In the genomic region with DNA sequence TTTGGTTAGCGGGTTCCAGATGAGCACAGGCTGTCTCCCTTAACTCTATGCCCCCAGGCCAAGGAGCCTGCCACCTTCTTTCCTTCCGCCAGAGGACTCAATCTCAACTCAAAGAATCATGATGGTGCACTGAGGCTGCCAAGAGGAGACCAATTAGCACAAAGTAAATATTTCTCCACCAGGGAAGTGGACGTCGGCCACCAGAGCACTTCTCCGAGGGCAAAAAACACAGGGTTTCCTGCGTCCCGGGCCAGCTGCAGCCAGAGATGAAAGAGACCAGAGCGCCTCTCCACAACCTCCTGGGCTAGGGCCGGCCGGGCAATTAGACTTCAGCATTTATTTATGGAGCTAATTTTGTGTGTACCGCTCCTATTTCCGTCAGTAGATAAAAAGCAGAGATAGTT, we compare ENCODE assay signal across 11 mouse cellular contexts. TPM values are rescaled to one million over a fixed set of nuclear protein-coding genes. Genes with fewer than 3 reads are reported as not detected.
DNase-seq lines count a peak whose midpoint lies in the region; ATAC-seq lines count a peak whose summit lies in the region.
"Had no signal": no experiment of that assay in that cellular context is flagged by ENCODE, and none has a peak within 500 bp of the region (broad histone marks: within the 10 kb centered on the region; RNA-seq: fewer than 3 reads in every experiment).

No protein-coding gene starts in this region.

- no peak overlapping the region for H3K9ac ChIP-seq in heart, embryonic 12.5 days
- H3K9ac ChIP-seq in neural tube, embryonic 12.5 days, result no peak overlapping the region

- H3K36me3 ChIP-seq in heart, embryonic 12.5 days, result no peaks in the 10 kb centered on the region
- no peaks in the 10 kb centered on the region for H3K36me3 ChIP-seq in neural tube, embryonic 12.5 days

- peak overlapping the region; percentile 62 for H3K4me2 ChIP-seq in heart, embryonic 12.5 days
- H3K4me2 ChIP-seq in neural tube, embryonic 12.5 days (replicated peaks), result peak overlapping the region; percentile 37

- peaks cover 12% of the 10 kb centered on the region for H3K4me1 ChIP-seq in heart, embryonic 12.5 days (replicated peaks)
- H3K4me1 ChIP-seq in neural tube, embryonic 12.5 days, result peaks cover 8% of the 10 kb centered on the region

- peaks cover 4% of the 10 kb centered on the region for H3K27me3 ChIP-seq in heart, embryonic 12.5 days (replicated peaks)
- no peaks in the 10 kb centered on the region for H3K27me3 ChIP-seq in neural tube, embryonic 12.5 days (replicated peaks)

- H3K4me3 ChIP-seq in heart, embryonic 12.5 days, result 0 out of 2 replicates have a peak overlapping the region, but pooled peaks have one; percentile 20
- H3K4me3 ChIP-seq in neural tube, embryonic 12.5 days, result no peak overlapping the region

- no peak for DNase-seq in heart, postnatal 14 days
- DNase-seq in neural tube, embryonic 10.5 days (ENCODE audit: extremely low spot score, low spot score), result no peak
- peak; percentile 7 to 23 for DNase-seq in lung, adult 18-20 months
- DNase-seq in yolk sac, embryonic 10.5 days (ENCODE audit: low spot score), result peak; percentile 16
- DNase-seq in thymus, postnatal 0 days (ENCODE audit: low spot score), result no peak
- DNase-seq: cerebellum, adult 11-12 months; kidney, postnatal 36 days had no signal

- no peak overlapping the region for H3K27ac ChIP-seq in heart, embryonic 12.5 days (ENCODE audit: poor library complexity, severe bottlenecking)
- H3K27ac ChIP-seq in neural tube, embryonic 12.5 days, result no peak overlapping the region

- no peak for ATAC-seq in heart, embryonic 12.5 days (ENCODE audit: insufficient number of reproducible peaks, low FRiP score)
- no peak for ATAC-seq in neural tube, embryonic 12.5 days (ENCODE audit: low FRiP score, low read depth)
- ATAC-seq in megakaryocyte progenitor cell, adult 5-6 weeks (replicated peaks; ENCODE audit: poor library complexity), result no peak

- WGBS in heart, embryonic 12.5 days, result 15% methylated on average over 12 of the region's 12 CpGs
- 13% methylated on average over 12 of the region's 12 CpGs for WGBS in neural tube, embryonic 12.5 days

- no peaks in the 10 kb centered on the region for H3K9me3 ChIP-seq in heart, embryonic 12.5 days (replicated peaks)
- no peaks in the 10 kb centered on the region for H3K9me3 ChIP-seq in neural tube, embryonic 12.5 days

- intact Hi-C loops in heart, postnatal 14 days (cut with DNase I), result no loop called here

RNA-seq across cellular contexts. Expression of a gene that starts 31.0 kb away (rescaled TPM):
- polyA plus RNA-seq in heart, embryonic 12.5 days (2016; fragmentation: Nextera tagmentation; extraction: Ambion mirVana), result 2.6 and 3.0 TPM in 2 replicates
- total RNA-seq in heart, postnatal 14 days (2021), result 1 to 10 TPM; 2.5 to 4.4 TPM
- polyA plus RNA-seq in neural tube, embryonic 12.5 days (2016; fragmentation: Nextera tagmentation; extraction: Ambion mirVana), result 9.3 and 10.1 TPM in 2 replicates
- not detected in 2 replicates for total RNA-seq in megakaryocyte progenitor cell, adult 5-6 weeks (2015)
- not detected in 2 replicates for total RNA-seq in megakaryocyte progenitor cell, adult 5-6 weeks (2017)
- polyA plus RNA-seq in thymus, postnatal 0 days (2015; fragmentation: Nextera tagmentation; extraction: Ambion mirVana), result 0.72 and 1.2 TPM in 2 replicates
- polyA plus RNA-seq: liver, embryonic 16.5 days had no signal

Comparison
In these comparisons a context has a peak if more than half of its experiments do, and no peak if none do; other contexts are left out.
1. DNase-seq: peak in lung, adult 18-20 months (2 of 2) and yolk sac, embryonic 10.5 days (single experiment); none in heart, postnatal 14 days (0 of 2), neural tube, embryonic 10.5 days (single experiment) and thymus, postnatal 0 days (single experiment).